Mouse (Mus musculus): Measurements from ENCODE around the gene Baiap2. TPM values are rescaled to one million over a fixed set of nuclear protein-coding genes. Genes with fewer than 3 reads are reported as not detected.
A peak's percentile ranks its signal among the peaks of the same experiment; 100 is the strongest.

Baiap2 gene
- polyA plus RNA-seq, 1 experiment from 2014 or later: 34.0 TPM

DNA sequence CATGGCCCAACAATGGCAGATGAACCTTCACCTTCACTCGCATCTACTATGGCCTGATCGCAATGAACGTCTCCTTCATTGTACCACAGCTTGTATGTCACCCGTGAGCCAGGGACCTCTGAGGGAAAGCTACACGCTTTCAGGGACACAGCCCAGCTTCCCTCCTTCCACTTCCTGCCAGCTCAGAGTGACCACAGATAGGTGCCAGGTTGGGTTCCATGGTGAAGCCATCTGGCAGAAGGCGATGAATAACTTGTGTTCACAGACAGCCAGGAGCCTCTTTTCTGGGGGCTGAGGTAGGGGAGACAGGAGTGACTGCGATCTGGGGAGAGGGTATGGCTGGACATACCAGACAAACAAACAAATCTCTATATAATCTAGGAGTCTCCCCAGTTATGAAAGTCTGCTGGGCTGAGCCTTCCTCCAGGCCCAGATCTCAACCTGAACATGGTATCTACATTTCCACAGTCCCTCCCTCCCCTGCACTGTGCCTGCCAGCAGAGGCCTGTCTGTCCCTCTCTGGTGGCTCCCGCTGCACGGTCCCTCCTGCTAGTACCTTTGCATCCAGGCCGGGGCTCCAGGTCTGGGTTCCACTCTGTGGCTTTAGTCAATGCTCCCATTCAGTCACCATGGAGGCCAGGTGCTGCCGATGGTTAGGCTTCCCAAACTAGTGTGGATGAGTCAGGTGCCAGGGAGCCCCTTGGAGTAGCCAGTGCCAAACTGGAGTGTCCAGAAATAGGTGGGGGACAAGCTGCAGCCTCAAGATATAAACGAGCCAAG is 113.6 kb downstream of the Baiap2 start:
- H3K4me1 ChIP-seq: 0 out of 2 replicates have a peak, but pooled peaks cover 7% of the 10 kb centered on the region
- no peaks in the 10 kb centered on the region for H3K9me3 ChIP-seq
- no peaks in the 10 kb centered on the region for H3K36me3 ChIP-seq
- H3K27ac ChIP-seq (replicated peaks): no peak overlapping the region
- no peaks in the 10 kb centered on the region for H3K27me3 ChIP-seq
- no peak overlapping the region for H3K9ac ChIP-seq (replicated peaks)
- ATAC-seq (replicated peaks): no peak
- WGBS: 81% methylated on average over 12 of the region's 12 CpGs
- H3K4me3 ChIP-seq: no peak overlapping the region
- no peak overlapping the region for H3K4me2 ChIP-seq (replicated peaks)

MicroRNA genes within 50 kb of the gene (microRNA counts, 519-probe panel; counts per million panel counts)
- microRNA mmu-miR-338-3p (2,876 counts per million, percentile 68 among the panel's probes with 10 or more counts), microRNA mmu-miR-338-5p (2,294 counts per million, percentile 42 among the panel's probes with 10 or more counts)

Small RNAs within 50 kb of the gene (microRNA-seq; reads per million reads assigned to microRNA genes)
- gene Mir3065 (not detected), gene Mir338 (not detected)

Other genes starting within 250 kb of the Baiap2 start
- 94.2 and 95.7 TPM in 2 replicates for gene Chmp6, start 29.3 kb upstream of the Baiap2 start, polyA plus RNA-seq (2015; fragmentation: Nextera tagmentation; extraction: Ambion mirVana)
- 21.9 and 22.5 TPM in 2 replicates for gene Aatk, start 104.4 kb downstream of the Baiap2 start, polyA plus RNA-seq (2015; fragmentation: Nextera tagmentation; extraction: Ambion mirVana)
- gene Cep131, start 144.1 kb downstream of the Baiap2 start, polyA plus RNA-seq (2015; fragmentation: Nextera tagmentation; extraction: Ambion mirVana): 34.6 and 35.0 TPM in 2 replicates
- 18.7 and 21.9 TPM in 2 replicates for gene Tepsin, start 156.0 kb downstream of the Baiap2 start, polyA plus RNA-seq (2015; fragmentation: Nextera tagmentation; extraction: Ambion mirVana)
- 49.7 and 56.9 TPM in 2 replicates for gene Ndufaf8, start 156.2 kb downstream of the Baiap2 start, polyA plus RNA-seq (2015; fragmentation: Nextera tagmentation; extraction: Ambion mirVana)
- 97.7 and 98.9 TPM in 2 replicates for gene Slc38a10, start 208.6 kb downstream of the Baiap2 start, polyA plus RNA-seq (2015; fragmentation: Nextera tagmentation; extraction: Ambion mirVana)

Data from forebrain, embryonic 15.5 days (tissue).